Mouse (Mus musculus) cerebellum, adult 2 months (tissue): ENCODE data around the gene Lsp1. TPM values are rescaled to one million over a fixed set of nuclear protein-coding genes. Genes with fewer than 3 reads are reported as not detected.

Experiments
- DNase-seq, 2 experiments: peaks; one replicate each; pipeline ENCODE4 v3.0.0; 2021
- H3K27ac ChIP-seq: fragments of 200-500 bp; 2 replicates; pipeline ENCODE4 v1.5.1; 2012; ENCODE audit warnings: low read length, control low read depth, inconsistent platforms; ENCODE audit not compliant: insufficient read depth
- H3K27me3 ChIP-seq: fragments of 200-500 bp; 2 replicates; pipeline ENCODE4 v1.6.1; 2012; ENCODE audit warnings: inconsistent platforms, mild to moderate bottlenecking, low read length, moderate library complexity; ENCODE audit not compliant: control insufficient read depth, insufficient read depth
- H3K4me1 ChIP-seq: fragments of 200-500 bp; 2 replicates; pipeline ENCODE4 v1.6.1; 2011; ENCODE audit warnings: low read length; ENCODE audit not compliant: control insufficient read depth, insufficient read depth
- H3K4me3 ChIP-seq: fragments of 200-500 bp; replicated peaks from 2 replicates; pipeline ENCODE3; 2011; ENCODE audit warnings: mild to moderate bottlenecking, low read depth, low read length, control low read depth; ENCODE audit not compliant: insufficient read depth
- CTCF ChIP-seq: fragments of 200-500 bp; IDR thresholded peaks from 2 replicates; pipeline ENCODE4 v1.5.1; 2011; ENCODE audit warnings: low read depth, mild to moderate bottlenecking, control low read depth, low read length, moderate library complexity, borderline replicate concordance; ENCODE audit not compliant: insufficient read depth
- POLR2A ChIP-seq: fragments of 200-500 bp; IDR thresholded peaks from 2 replicates; pipeline ENCODE4 v1.6.1; 2011; ENCODE audit warnings: low read length, control low read depth, borderline replicate concordance; ENCODE audit not compliant: insufficient read depth
- WGBS: fragments of 180-500 bp; shearing (Covaris S2); methylation state at CpG from one replicate; pipeline ENCODE4 v1.1.7; 2018; 5-methylcytosine and 5-hydroxymethylcytosine counted together
- polyA plus RNA-seq: library from polyadenylated mRNA; depleted of rRNA; stranded (reverse); fragments of >200 nt; gene quantifications from 2 replicates; pipeline ENCODE4 v1.2.3, GENCODE M21; 2012; rRNA removed

The Lsp1 gene
- polyA plus RNA-seq, 1 experiment: 5.9 TPM

- DNase-seq: no peak
- no peak for TF ChIP-seq POLR2A
- TF ChIP-seq CTCF: no peak
- Histone ChIP-seq H3K27ac (no peak overlapping the region), H3K27me3 (no peaks in the 10 kb centered on the region), H3K4me3 (no peak overlapping the region), H3K4me1 (peaks cover 7% of the 10 kb centered on the region)
- WGBS: 65% methylated on average over 4 of the region's 4 CpGs
Measured at GRCm38 (mm10) chr7:142538291-142538690, 77.7 kb downstream of the Lsp1 start.

DNA sequence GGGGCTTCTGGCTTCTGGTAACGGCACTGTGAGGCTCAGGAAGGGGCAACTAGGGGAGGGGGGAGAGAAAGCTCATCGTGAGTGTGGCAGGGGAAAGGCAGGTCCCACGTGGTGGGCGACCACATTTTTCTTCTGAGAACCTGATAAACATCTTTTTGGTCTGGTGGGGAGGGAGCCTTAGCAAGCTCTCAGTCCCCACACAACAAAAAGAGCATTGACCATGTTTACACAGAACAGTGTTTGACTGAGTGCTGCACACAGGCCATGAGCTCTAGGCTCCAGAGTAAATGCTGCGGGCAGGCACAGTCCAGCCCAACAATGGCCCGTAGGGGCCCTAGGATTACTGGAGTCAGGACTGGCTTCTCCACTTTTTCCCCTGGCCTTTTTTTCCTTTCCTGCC is 78.2 kb downstream of the Lsp1 start:
- 66% methylated on average over 6 of the region's 6 CpGs for WGBS

DNA sequence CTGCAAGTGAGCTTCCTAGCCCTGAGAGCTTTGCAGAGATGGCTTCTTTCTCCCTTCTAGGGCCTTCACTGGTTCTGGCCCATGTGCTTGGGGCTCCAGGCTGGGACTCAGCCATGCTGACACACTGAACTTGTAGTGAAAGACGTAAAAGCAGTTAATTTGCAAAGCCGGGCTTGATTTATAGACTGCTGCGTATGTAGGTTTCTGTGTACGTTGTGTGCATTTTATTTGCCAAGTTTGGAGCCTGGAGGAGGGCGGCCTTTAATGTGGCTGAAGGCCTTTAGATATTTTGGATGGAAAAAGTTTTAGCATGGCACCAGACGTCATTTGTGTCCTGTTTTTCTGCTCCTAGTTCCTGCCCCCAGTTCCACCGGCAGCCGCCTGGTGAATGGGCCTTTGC is 79.2 kb downstream of the Lsp1 start:
- H3K27ac ChIP-seq: no peak overlapping the region
- TF ChIP-seq POLR2A: no peak
- WGBS: 79% methylated on average over 8 of the region's 8 CpGs
- H3K27me3 ChIP-seq: no peaks in the 10 kb centered on the region
- no peak for DNase-seq
- H3K4me3 ChIP-seq: no peak overlapping the region
- H3K4me1 ChIP-seq: peaks cover 3% of the 10 kb centered on the region; the same call in 1 of the 2 replicates

More for the DNA sequence above, 78.2 kb downstream of the Lsp1 start:
- H3K4me3 ChIP-seq: no peak overlapping the region
- H3K27ac ChIP-seq: no peak overlapping the region
- H3K4me1 ChIP-seq: peaks cover 7% of the 10 kb centered on the region
- TF ChIP-seq CTCF (no peak), POLR2A (no peak)
- no peaks in the 10 kb centered on the region for H3K27me3 ChIP-seq
- DNase-seq: no peak

GRCm38 (mm10) chr7:142542771-142543303 is 82.2 kb downstream of the Lsp1 start:
- Histone ChIP-seq H3K4me3 (no peak overlapping the region), H3K27me3 (no peaks in the 10 kb centered on the region), H3K4me1 (peaks cover 8% of the 10 kb centered on the region), H3K27ac (no peak overlapping the region)
- no peak for TF ChIP-seq CTCF
- TF ChIP-seq POLR2A: no peak
- 65% methylated on average over 11 of the region's 11 CpGs for WGBS
- DNase-seq: no peak

Other genes starting within 250 kb of the Lsp1 start
- 0.16 TPM in 1 of 2 replicates, not detected in the other for gene Gm7579, start 248.9 kb upstream of the Lsp1 start, polyA plus RNA-seq
- gene Krtap5-5, start 230.8 kb upstream of the Lsp1 start, polyA plus RNA-seq: not detected in 2 replicates
- not detected in 2 replicates for gene Gm40460, start 219.7 kb upstream of the Lsp1 start, polyA plus RNA-seq
- not detected in 2 replicates for gene Gm2431, start 202.5 kb upstream of the Lsp1 start, polyA plus RNA-seq
- not detected in 2 replicates for gene Gm4559, start 186.4 kb upstream of the Lsp1 start, polyA plus RNA-seq
- not detected in 2 replicates for gene Krtap5-1, start 163.7 kb upstream of the Lsp1 start, polyA plus RNA-seq
- gene Krtap5-4, start 157.3 kb upstream of the Lsp1 start, polyA plus RNA-seq: not detected in 2 replicates
- 175 and 183 TPM in 2 replicates for gene Ifitm10, start 87.1 kb upstream of the Lsp1 start, polyA plus RNA-seq
- 1.00 and 1.0 TPM in 2 replicates for gene Gm49369, start 78.1 kb upstream of the Lsp1 start, polyA plus RNA-seq
- 401 and 405 TPM in 2 replicates for gene Ctsd, start 72.8 kb upstream of the Lsp1 start, polyA plus RNA-seq
- gene Syt8, start 26.0 kb upstream of the Lsp1 start, polyA plus RNA-seq: not detected in 2 replicates
- 0.52 TPM in 1 of 2 replicates, not detected in the other for gene Tnni2, start 19.0 kb upstream of the Lsp1 start, polyA plus RNA-seq
- gene Tnnt3, start 38.0 kb downstream of the Lsp1 start, polyA plus RNA-seq: 0.39 and 0.65 TPM in 2 replicates
- 81.9 and 87.2 TPM in 2 replicates for gene Mrpl23, start 71.9 kb downstream of the Lsp1 start, polyA plus RNA-seq
- 67.2 and 99.9 TPM in 2 replicates for gene Igf2, start 206.0 kb downstream of the Lsp1 start, polyA plus RNA-seq
- 0.02 TPM in 1 of 2 replicates, not detected in the other for gene Gm49394, start 209.1 kb downstream of the Lsp1 start, polyA plus RNA-seq